Mouse (Mus musculus): ENCODE measurements at regions not wholly inside any gene's neighbourhood (a gene's known extent, or its start where the extent isn't known, plus 50 kb on each side); places are given as distances from the start of the nearest gene placed in this dataset.
"Not testable (repeated sequence)": the region's sequence is repeated elsewhere in the genome, so short reads cannot be mapped to it uniquely, and the experiment has no call there.

DNA sequence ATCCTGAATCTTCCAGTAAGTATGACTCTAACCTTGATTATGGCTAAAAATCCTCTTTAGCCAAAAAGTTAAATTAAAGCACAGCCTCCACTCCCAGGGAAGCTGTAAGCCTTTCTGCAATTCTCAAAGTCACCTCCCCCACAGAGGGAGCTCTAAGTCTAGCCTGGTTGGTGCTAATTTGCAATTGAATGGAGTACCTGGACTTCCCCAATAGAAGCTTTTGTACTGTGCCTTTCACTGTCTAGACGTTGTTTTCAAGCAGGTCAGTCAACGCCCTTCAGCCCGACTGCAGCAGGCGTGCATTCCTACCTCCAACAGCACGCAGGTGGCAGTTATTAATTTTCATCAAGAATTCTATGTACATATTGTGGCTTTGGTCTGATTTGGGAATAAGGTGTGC is 87.2 kb downstream of the Catsperg2 start:
- H3K36me3 ChIP-seq (replicated peaks); H3K4me1 ChIP-seq; H3K27me3 ChIP-seq (replicated peaks; ENCODE audit: low read depth, poor library complexity, severe bottlenecking); H3K4me3 ChIP-seq; DNase-seq (ENCODE audit: low spot score); H3K27ac ChIP-seq (replicated peaks): not testable (repeated sequence)
- H3K9me3 ChIP-seq: peaks cover 27% of the 10 kb centered on the region
- WGBS: 87% methylated on average over 5 of the region's 5 CpGs

DNA sequence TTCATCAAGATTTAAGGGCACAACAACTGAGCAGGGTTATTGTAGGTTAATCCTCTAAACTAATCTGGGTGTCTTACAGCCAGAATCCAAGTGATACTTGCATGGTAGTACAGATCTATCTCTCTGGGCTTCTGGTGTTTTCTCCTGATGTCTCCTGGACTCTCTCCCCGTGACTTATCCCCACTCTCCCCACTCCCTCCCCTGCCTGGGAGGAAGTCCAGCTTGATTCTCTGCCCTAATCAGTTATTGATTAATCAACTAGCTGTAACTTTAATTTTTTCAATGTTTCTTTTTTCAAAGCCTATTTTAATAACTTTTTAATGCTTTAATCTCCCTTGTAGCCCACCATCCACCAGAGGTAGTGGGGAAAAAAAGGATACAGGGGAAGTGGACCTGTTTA is 83.9 kb upstream of the Sipa1l3 start:
- Histone ChIP-seq H3K27me3 (replicated peaks; ENCODE audit: low read depth, poor library complexity, severe bottlenecking) (no peaks in the 10 kb centered on the region), H3K4me3 (no peak overlapping the region), H3K9me3 (no peaks in the 10 kb centered on the region), H3K36me3 (replicated peaks) (no peaks in the 10 kb centered on the region), H3K4me1 (no peaks in the 10 kb centered on the region), H3K27ac (replicated peaks) (no peak overlapping the region)
- 65% methylated on average over 1 of the region's 1 CpGs for WGBS
- no peak for DNase-seq (ENCODE audit: low spot score)

DNA sequence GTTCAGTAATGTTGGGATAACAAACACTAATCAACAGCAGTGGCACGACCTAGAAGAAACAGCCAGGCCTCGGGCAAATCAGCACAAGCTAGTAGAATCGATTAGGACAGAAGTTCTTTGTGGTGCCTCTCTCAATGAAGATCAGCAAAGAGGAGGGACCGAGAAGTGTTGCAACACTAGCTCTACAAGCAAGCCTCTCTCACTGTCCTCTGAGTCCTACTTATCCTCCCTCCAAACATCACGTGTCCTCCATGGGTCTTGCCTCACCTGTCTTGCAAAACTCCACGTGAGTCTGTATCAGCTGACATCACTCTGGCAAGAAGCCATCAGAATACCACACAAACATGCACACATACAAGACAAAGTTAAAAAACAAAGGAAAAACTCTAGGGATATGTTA is 82.9 kb upstream of the Sipa1l3 start:
- H3K4me3 ChIP-seq: no peak overlapping the region
- no peaks in the 10 kb centered on the region for H3K9me3 ChIP-seq
- H3K4me1 ChIP-seq: no peaks in the 10 kb centered on the region
- DNase-seq (ENCODE audit: low spot score): no peak
- no peak overlapping the region for H3K27ac ChIP-seq (replicated peaks)
- H3K36me3 ChIP-seq (replicated peaks): no peaks in the 10 kb centered on the region
- no peaks in the 10 kb centered on the region for H3K27me3 ChIP-seq (replicated peaks; ENCODE audit: low read depth, poor library complexity, severe bottlenecking)
- 76% methylated on average over 6 of the region's 6 CpGs for WGBS

DNA sequence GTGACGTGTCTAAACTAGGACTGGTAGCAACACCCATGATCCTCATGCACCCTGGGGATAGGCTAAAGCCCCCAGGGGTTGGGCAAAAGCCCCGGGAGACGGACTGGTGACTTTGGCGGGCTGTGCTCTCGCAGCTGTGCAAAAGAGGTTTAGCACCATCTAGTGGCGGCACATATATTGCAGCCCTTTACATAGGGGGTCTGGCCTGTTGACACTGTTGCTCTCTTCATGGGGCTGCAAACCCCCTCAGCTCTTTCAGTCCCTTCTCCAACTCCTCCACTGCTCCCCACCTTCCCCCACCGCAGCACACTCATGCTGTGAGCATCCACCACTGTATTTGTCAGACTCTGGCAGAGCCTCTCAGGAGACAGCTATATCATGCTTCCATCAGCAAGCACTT is 78.8 kb upstream of the Sipa1l3 start:
- H3K27me3 ChIP-seq (replicated peaks; ENCODE audit: low read depth, poor library complexity, severe bottlenecking); H3K4me3 ChIP-seq; H3K9me3 ChIP-seq; H3K36me3 ChIP-seq (replicated peaks); H3K27ac ChIP-seq (replicated peaks); H3K4me1 ChIP-seq: not testable (repeated sequence)
- 33% methylated on average over 7 of the region's 7 CpGs for whole genome bisulfite sequencing
- peak; percentile 58 for DNase-seq (ENCODE audit: low spot score)

DNA sequence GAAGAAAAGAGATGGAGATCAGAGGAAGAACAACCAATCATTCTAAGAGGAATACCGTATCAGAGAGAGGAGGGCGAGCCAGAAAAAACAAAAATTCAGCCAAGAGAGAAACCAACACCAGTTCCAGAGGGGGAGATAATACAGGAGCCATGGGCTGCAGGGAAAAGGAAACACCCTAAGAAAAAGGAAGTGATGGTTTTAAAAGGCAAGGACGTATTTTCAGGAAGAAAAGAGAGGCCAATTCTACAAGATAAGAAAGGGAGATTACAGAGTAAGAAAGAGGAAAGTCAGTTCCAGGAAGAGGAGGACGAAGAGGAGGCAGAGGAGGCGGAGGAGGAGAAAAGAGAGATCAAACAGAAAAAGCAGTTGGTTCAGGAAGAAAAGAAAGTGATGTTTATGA is 59.7 kb upstream of the Sipa1l3 start:
- Histone ChIP-seq H3K27me3 (replicated peaks; ENCODE audit: low read depth, poor library complexity, severe bottlenecking) (no peaks in the 10 kb centered on the region), H3K4me3 (no peak overlapping the region), H3K4me1 (no peaks in the 10 kb centered on the region), H3K9me3 (no peaks in the 10 kb centered on the region), H3K27ac (replicated peaks) (no peak overlapping the region), H3K36me3 (replicated peaks) (no peaks in the 10 kb centered on the region)
- DNase-seq (ENCODE audit: low spot score): no peak
- WGBS: 78% methylated on average over 5 of the region's 5 CpGs

DNA sequence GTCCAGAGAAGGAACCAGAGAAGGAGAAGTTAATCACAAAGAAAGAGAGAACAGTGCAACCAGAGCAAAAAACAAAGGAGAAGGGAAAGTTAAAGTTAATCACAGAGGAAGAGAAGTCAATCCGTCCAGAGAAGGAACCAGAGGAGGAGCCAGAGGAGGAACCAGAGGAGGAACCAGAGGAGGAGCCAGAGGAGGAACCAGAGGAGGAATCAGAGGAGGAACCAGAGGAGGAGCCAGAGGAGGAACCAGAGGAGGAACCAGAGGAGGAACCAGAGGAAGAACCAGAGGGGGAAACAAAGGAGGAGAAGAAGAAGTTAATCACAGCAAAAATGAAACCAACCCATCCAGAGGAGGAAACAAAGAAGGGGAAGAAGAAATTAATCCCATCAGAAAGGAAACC is 57.2 kb upstream of the Sipa1l3 start:
- H3K36me3 ChIP-seq (replicated peaks): no peaks in the 10 kb centered on the region
- H3K4me1 ChIP-seq: no peaks in the 10 kb centered on the region
- whole genome bisulfite sequencing: 56% methylated on average over 1 of the region's 1 CpGs
- no peaks in the 10 kb centered on the region for H3K9me3 ChIP-seq
- H3K27me3 ChIP-seq (replicated peaks; ENCODE audit: low read depth, poor library complexity, severe bottlenecking): no peaks in the 10 kb centered on the region
- H3K4me3 ChIP-seq: no peak overlapping the region
- no peak overlapping the region for H3K27ac ChIP-seq (replicated peaks)
- DNase-seq (ENCODE audit: low spot score): no peak

Data from embryonic facial prominence, embryonic 10.5 days (tissue).